Mouse (Mus musculus) left cerebral cortex, adult 2 months (tissue): ENCODE data around the gene Obscn. TPM values are rescaled to one million over a fixed set of nuclear protein-coding genes. Genes with fewer than 3 reads are reported as not detected.
"Not testable (repeated sequence)": the region's sequence is repeated elsewhere in the genome, so short reads cannot be mapped to it uniquely, and the experiment has no call there.

Experiments used
- DNase-seq, 2 experiments: peaks; one replicate each; pipeline ENCODE4 v3.0.0; 2021 to 2022; ENCODE audit warnings: low spot score in 2 of 2, mixed read lengths in 1 of 2; ENCODE audit errors: extremely low spot score in 1 of 2
- H3K27ac ChIP-seq: fragments of 200-600 bp; 2 replicates; pipeline ENCODE4 v1.8.1; 2022
- H3K4me3 ChIP-seq: fragments of 200-600 bp; 2 replicates; pipeline ENCODE4 v1.8.1; 2022
- CTCF ChIP-seq: fragments of 200-600 bp; IDR thresholded peaks from 2 replicates; pipeline ENCODE4 v1.8.1; 2022; ENCODE audit warnings: antibody characterized with exemption, mild to moderate bottlenecking, moderate library complexity
- intact Hi-C: fragments of 180-260 bp; cut with DNase I; formaldehyde crosslinking; loops from one replicate; pipeline ENCODE4 v1.15.1; 2025
- total RNA-seq, 2 experiments: library from RNA; stranded (reverse); gene quantifications; 2 replicates each; pipeline ENCODE4 v1.2.3; 2021

Obscn gene
- total RNA-seq, 2 experiments from 2014 or later: 1.5 to 1.9 TPM

- TF ChIP-seq CTCF: no peak
- intact Hi-C loops: no loop called here
Observed at GRCm38 (mm10) chr11:58964216-58964615, 172.0 kb downstream of the Obscn start.

GRCm38 (mm10) chr11:58963543-58963942 is 172.7 kb downstream of the Obscn start:
- TF ChIP-seq CTCF: no peak
- intact Hi-C loops: no loop called here
- DNase-seq: peak in 1 of 2 experiments; percentile 37

More at GRCm38 (mm10) chr11:58964216-58964615, 172.0 kb downstream of the Obscn start:
- Histone ChIP-seq H3K27ac (no peak overlapping the region), H3K4me3 (no peak overlapping the region)
- no peak for DNase-seq

GRCm38 (mm10) chr11:58961364-58962177 is 174.6 kb downstream of the Obscn start:
- H3K4me3 ChIP-seq: no peak overlapping the region
- H3K27ac ChIP-seq: no peak overlapping the region
- no peak for TF ChIP-seq CTCF
- intact Hi-C loops: loop anchor here (2.0 kb wide), 1 partner anchor 23 kb away; the partner anchor contains the start of gene Rnf187
- no peak for DNase-seq

More at GRCm38 (mm10) chr11:58963543-58963942, 172.7 kb downstream of the Obscn start:
- Histone ChIP-seq H3K4me3 (no peak overlapping the region), H3K27ac (no peak overlapping the region)

- peak overlapping the region; percentile 71 for H3K27ac ChIP-seq
- peak; percentile 71 to 75 for DNase-seq
- peak overlapping the region; percentile 57 for H3K4me3 ChIP-seq
- intact Hi-C loops: loop anchor here (2.0 kb wide), 1 partner anchor 21 kb away; the partner anchor contains the start of gene Rnf187
- peak; percentile 26 for TF ChIP-seq CTCF
Observed at GRCm38 (mm10) chr11:58959921-58960465, 176.2 kb downstream of the Obscn start.

GRCm38 (mm10) chr11:58959186-58959825 is 176.9 kb downstream of the Obscn start:
- peak overlapping the region; percentile 57 for H3K4me3 ChIP-seq
- intact Hi-C loops: no loop called here
- peak overlapping the region; percentile 71 for H3K27ac ChIP-seq
- no peak for DNase-seq
- TF ChIP-seq CTCF: no peak

GRCm38 (mm10) chr11:58958536-58958935 is 177.7 kb downstream of the Obscn start:
- no peak for DNase-seq
- peak overlapping the region; percentile 71; the same call in 1 of the 2 replicates for H3K4me3 ChIP-seq
- intact Hi-C loops: no loop called here
- H3K27ac ChIP-seq: no peak overlapping the region; the same call in 1 of the 2 replicates
- no peak for TF ChIP-seq CTCF

- DNase-seq: no peak
- Histone ChIP-seq H3K4me3 (peak overlapping the region; percentile 71), H3K27ac (peak overlapping the region; percentile 98)
- intact Hi-C loops: no loop called here
- no peak for TF ChIP-seq CTCF
Observed at GRCm38 (mm10) chr11:58957226-58957914, 178.8 kb downstream of the Obscn start.

- no peak for DNase-seq
- Histone ChIP-seq H3K4me3 (peak overlapping the region; percentile 71), H3K27ac (peak overlapping the region; percentile 98)
- TF ChIP-seq CTCF: no peak
- intact Hi-C loops: no loop called here
Observed at GRCm38 (mm10) chr11:58955868-58956257, 180.3 kb downstream of the Obscn start.

GRCm38 (mm10) chr11:58955143-58955867 is 180.9 kb downstream of the Obscn start:
- intact Hi-C loops: no loop called here
- H3K27ac ChIP-seq: peak overlapping the region; percentile 98
- peak overlapping the region; percentile 71 for H3K4me3 ChIP-seq
- no peak for DNase-seq
- no peak; the same call in 1 of the 2 replicates for TF ChIP-seq CTCF

- intact Hi-C loops: no loop called here
- Histone ChIP-seq H3K4me3 (peak within 1 kb of the TSS; percentile 71), H3K27ac (peak within 1 kb of the TSS; percentile 98)
- TF ChIP-seq CTCF: peak; percentile 63
- DNase-seq: peak; percentile 77 to 84
Observed at GRCm38 (mm10) chr11:58954420-58955142, 181.6 kb downstream of the Obscn start, which contains the start of the genes Hist3h2a and Trim17. Gene Hist3h2a (plus strand): TSS chr11:58954685. Gene Trim17 (plus strand): TSS chr11:58954685.

GRCm38 (mm10) chr11:58954170-58954419 is 182.1 kb downstream of the Obscn start:
- intact Hi-C loops: not testable (repeated sequence)
- peak overlapping the region; percentile 71 for H3K4me3 ChIP-seq
- peak overlapping the region; percentile 98 for H3K27ac ChIP-seq
- DNase-seq: peak in 1 of 2 experiments; percentile 76
